Mouse (Mus musculus) ES-E14 (cell line): ENCODE data around the gene Esr2. TPM values are rescaled to one million over a fixed set of nuclear protein-coding genes. Genes with fewer than 3 reads are reported as not detected.
A peak's percentile ranks its signal among the peaks of the same experiment; 100 is the strongest.
"Not testable (repeated sequence)": the region's sequence is repeated elsewhere in the genome, so short reads cannot be mapped to it uniquely, and the experiment has no call there.

Experiments
- DNase-seq: peaks from one replicate; pipeline ENCODE4 v3.0.0-alpha.2; 2013; ENCODE audit warnings: low read depth, low spot score
- H3K27ac ChIP-seq: 2 replicates; pipeline ENCODE4 v1.5.1; 2012; ENCODE audit warnings: low read depth, mild to moderate bottlenecking, low read length, moderate library complexity, mixed read lengths; ENCODE audit not compliant: poor library complexity, insufficient read depth, severe bottlenecking
- H3K36me3 ChIP-seq: 2 replicates; pipeline ENCODE4 v1.6.1; 2012; ENCODE audit warnings: mild to moderate bottlenecking, low read length, moderate library complexity, mixed read lengths; ENCODE audit not compliant: control insufficient read depth, poor library complexity, insufficient read depth, severe bottlenecking
- H3K4me1 ChIP-seq, 2 experiments: fragments of 150-350 bp in 1 of 2; sonication (generic) in 1 of 2; 2 replicates each; pipeline ENCODE4 v1.6.1; 2012; ENCODE audit warnings: low read length in 2 of 2, mild to moderate bottlenecking in 1 of 2, mixed read lengths in 1 of 2; ENCODE audit not compliant: control insufficient read depth in 2 of 2, insufficient read depth in 2 of 2, poor library complexity in 1 of 2
- H3K4me3 ChIP-seq, 2 experiments: fragments of 150-350 bp in 1 of 2; sonication (generic) in 1 of 2; 2 replicates each; pipeline ENCODE4 v1.5.1; 2012; ENCODE audit warnings: low read length in 2 of 2, low read depth in 1 of 2, mild to moderate bottlenecking in 1 of 2, mixed read lengths in 1 of 2; ENCODE audit not compliant: insufficient read depth in 1 of 2, poor library complexity in 1 of 2, severe bottlenecking in 1 of 2
- H3K9ac ChIP-seq: 2 replicates; pipeline ENCODE4 v1.6.1; 2012; ENCODE audit warnings: low read depth, mild to moderate bottlenecking, low read length, mixed read lengths; ENCODE audit not compliant: poor library complexity, insufficient read depth, severe bottlenecking
- H3K9me3 ChIP-seq: fragments of 150-350 bp; sonication (generic); 2 replicates; pipeline ENCODE4 v1.6.1; 2012; ENCODE audit warnings: low read depth, mild to moderate bottlenecking, low read length; ENCODE audit not compliant: control insufficient read depth, insufficient read depth
- CHD2 ChIP-seq: IDR thresholded peaks from 2 replicates; pipeline ENCODE4 v1.6.1; 2014; ENCODE audit warnings: mild to moderate bottlenecking, low read depth, low read length, inconsistent platforms
- HCFC1 ChIP-seq: IDR thresholded peaks from 2 replicates; pipeline ENCODE4 v1.6.1; 2012; ENCODE audit warnings: low read length, inconsistent platforms, borderline replicate concordance; ENCODE audit not compliant: insufficient read depth
- MAFK ChIP-seq: IDR thresholded peaks from 2 replicates; pipeline ENCODE4 v1.6.1; 2014; ENCODE audit warnings: mild to moderate bottlenecking, low read depth, low read length, inconsistent platforms; ENCODE audit not compliant: insufficient read depth
- ZC3H11A ChIP-seq: IDR thresholded peaks from 2 replicates; pipeline ENCODE4 v1.6.1; 2012; ENCODE audit warnings: low read depth, mild to moderate bottlenecking, inconsistent platforms, low read length, borderline replicate concordance
- ZNF384 ChIP-seq: IDR thresholded peaks from 2 replicates; pipeline ENCODE4 v1.6.1; 2012; ENCODE audit warnings: low read depth, low read length, inconsistent platforms
- in situ Hi-C, 2 experiments: fragments of 600-800 bp; cut with MboI; formaldehyde crosslinking; loops; one replicate each; pipeline ENCODE4 v1.15.1; 2025; ENCODE audit warnings: low sequenced_read_pairs in 2 of 2, inconsistent platforms in 1 of 2; ENCODE audit not compliant: unreplicated experiment in 2 of 2
- total RNA-seq: library from RNA; depleted of rRNA; stranded (reverse); fragments of 300-350 nt; gene quantifications from 2 replicates; pipeline ENCODE4 v1.2.3, GENCODE M21; 2012; rRNA removed

Gene Esr2
- total RNA-seq = 0.16 and 0.22 TPM in 2 replicates

- TF ChIP-seq ZNF384 = no peak
- TF ChIP-seq ZC3H11A = no peak
- TF ChIP-seq HCFC1 = no peak
- no peak for TF ChIP-seq CHD2
- no peaks in the 10 kb centered on the region for H3K36me3 ChIP-seq
- H3K27ac ChIP-seq = no peak within 1 kb of the TSS; the same call in 1 of the 2 replicates
- H3K9ac ChIP-seq = peak within 1 kb of the TSS; percentile 63
- peak within 1 kb of the TSS; percentile 63 to 69 for H3K4me3 ChIP-seq
- DNase-seq = no peak
- H3K4me1 ChIP-seq = no peaks in the 10 kb centered on the region
- in situ Hi-C loops = loop anchor here in 1 of 2 experiments (25.0 kb wide), 2 partner anchors 165 to 390 kb away; no protein-coding TSS in a partner anchor
- no peaks in the 10 kb centered on the region for H3K9me3 ChIP-seq
Observed at GRCm38 (mm10) chr12:76177000-76177863, at the start of gene Esr2. Gene Esr2, minus strand, starts transcription at chr12:76177259.

GRCm38 (mm10) chr12:76222104-76222503 lies 45.0 kb upstream of the Esr2 start:
- H3K4me1 ChIP-seq, H3K9me3 ChIP-seq, H3K4me3 ChIP-seq, H3K36me3 ChIP-seq, in situ Hi-C loops, H3K27ac ChIP-seq, DNase-seq: not testable (repeated sequence)
- H3K9ac ChIP-seq = peak overlapping the region; percentile 62; the same call in 1 of the 2 replicates

GRCm38 (mm10) chr12:76216716-76217115 lies 39.7 kb upstream of the Esr2 start:
- in situ Hi-C loops = no loop called here
- peak overlapping the region; percentile 77 to 82 for H3K4me3 ChIP-seq
- peaks cover 5 to 11% of the 10 kb centered on the region in 2 experiments for H3K4me1 ChIP-seq
- H3K9ac ChIP-seq = peak overlapping the region; percentile 85
- TF ChIP-seq MAFK (no peak), ZC3H11A (no peak), HCFC1 (no peak), CHD2 (no peak), ZNF384 (no peak)
- no peaks in the 10 kb centered on the region for H3K36me3 ChIP-seq
- peak overlapping the region; percentile 91 for H3K27ac ChIP-seq
- DNase-seq = peak; percentile 85
- no peaks in the 10 kb centered on the region for H3K9me3 ChIP-seq

GRCm38 (mm10) chr12:76215121-76215520 lies 38.1 kb upstream of the Esr2 start:
- peak overlapping the region; percentile 48; the same call in 1 of the 2 replicates for H3K9ac ChIP-seq
- in situ Hi-C loops = no loop called here
- DNase-seq = no peak
- H3K27ac ChIP-seq = peak overlapping the region; percentile 91; the same call in 1 of the 2 replicates
- peaks cover 7 to 9% of the 10 kb centered on the region in 2 experiments for H3K4me1 ChIP-seq
- H3K36me3 ChIP-seq = no peaks in the 10 kb centered on the region
- H3K9me3 ChIP-seq = no peaks in the 10 kb centered on the region
- H3K4me3 ChIP-seq = peak overlapping the region; percentile 32 to 77; a peak in 3 of 4 replicates
- no peak for TF ChIP-seq HCFC1
- no peak for TF ChIP-seq MAFK
- peak; percentile 52 for TF ChIP-seq CHD2
- no peak for TF ChIP-seq ZC3H11A

- no peak overlapping the region for H3K4me3 ChIP-seq
- TF ChIP-seq ZNF384 (no peak), MAFK (no peak), CHD2 (no peak), HCFC1 (no peak), ZC3H11A (no peak)
- in situ Hi-C loops = no loop called here
- H3K9me3 ChIP-seq = no peaks in the 10 kb centered on the region
- H3K27ac ChIP-seq = no peak overlapping the region
- H3K36me3 ChIP-seq = no peaks in the 10 kb centered on the region
- peaks cover 2 to 9% of the 10 kb centered on the region in 2 experiments; a peak in 2 of 4 replicates for H3K4me1 ChIP-seq
- H3K9ac ChIP-seq = no peak overlapping the region
- DNase-seq = no peak
Observed at GRCm38 (mm10) chr12:76209429-76209974, 32.4 kb upstream of the Esr2 start.
